Mouse (Mus musculus): ENCODE data around the gene Nek3. TPM values are rescaled to one million over a fixed set of nuclear protein-coding genes. Genes with fewer than 3 reads are reported as not detected.

The Nek3 gene
- polyA plus RNA-seq, 1 experiment: 1.4 TPM

GRCm38 (mm10) chr8:22079313-22080007 is 86.8 kb downstream of the Nek3 start:
- TF ChIP-seq MYOG (IDR thresholded peaks at IDR 0.05; ENCODE audit: control insufficient read depth, extremely low read depth, insufficient read length) (no peak), USF1 (IDR thresholded peaks at IDR 0.05; ENCODE audit: low read depth) (no peak), CEBPB (IDR thresholded peaks at IDR 0.05; ENCODE audit: low read depth) (no peak), FOSL1 (IDR thresholded peaks at IDR 0.05; ENCODE audit: insufficient read depth, low read length, poor library complexity, severe bottlenecking) (no peak), MAX (IDR thresholded peaks at IDR 0.05) (no peak), CTCF (IDR thresholded peaks at IDR 0.05; ENCODE audit: control insufficient read depth, insufficient read depth, insufficient read length) (no peak), MYOD1 (IDR thresholded peaks at IDR 0.05; ENCODE audit: control insufficient read depth, insufficient read length, low read depth) (no peak)
- H3K4me3 ChIP-seq (ENCODE audit: insufficient read depth, poor library complexity, severe bottlenecking): no peak overlapping the region
- no peaks in the 10 kb centered on the region for H3K79me2 ChIP-seq (ENCODE audit: control insufficient read depth, insufficient read depth)
- no peaks in the 10 kb centered on the region for H3K79me3 ChIP-seq (ENCODE audit: low read depth)
- H3ac ChIP-seq (ENCODE audit: control insufficient read depth, insufficient read length, low read depth): no peak overlapping the region
- H3K27me3 ChIP-seq (ENCODE audit: control insufficient read depth, insufficient read depth, insufficient read length): no peaks in the 10 kb centered on the region
- no peaks in the 10 kb centered on the region for H3K36me3 ChIP-seq (ENCODE audit: control insufficient read depth, insufficient read depth)

Other genes with a start within 250 kb of the Nek3 start
- gene Defb15, start 233.7 kb downstream of the Nek3 start, polyA plus RNA-seq (2012; fragmentation: generic; extraction: Trizol): not detected
- gene Defb35, start 228.1 kb downstream of the Nek3 start, polyA plus RNA-seq (2012; fragmentation: generic; extraction: Trizol): not detected
- gene Defb13, start 219.7 kb downstream of the Nek3 start, polyA plus RNA-seq (2012; fragmentation: generic; extraction: Trizol): not detected
- not detected for gene Fam90a1a, start 207.7 kb downstream of the Nek3 start, polyA plus RNA-seq (2012; fragmentation: generic; extraction: Trizol)
- gene Ccdc70, start 196.7 kb downstream of the Nek3 start, polyA plus RNA-seq (2012; fragmentation: generic; extraction: Trizol): not detected
- gene Atp7b, start 106.1 kb downstream of the Nek3 start, polyA plus RNA-seq (2012; fragmentation: generic; extraction: Trizol): 0.04 TPM
- gene Alg11, start 105.7 kb downstream of the Nek3 start, polyA plus RNA-seq (2012; fragmentation: generic; extraction: Trizol): 3.1 TPM
- not detected for gene Nek5, start 41.4 kb downstream of the Nek3 start, polyA plus RNA-seq (2012; fragmentation: generic; extraction: Trizol)
- 21.3 TPM for gene Ckap2, start 19.4 kb upstream of the Nek3 start, polyA plus RNA-seq (2012; fragmentation: generic; extraction: Trizol)
- gene Vps36, start 26.4 kb upstream of the Nek3 start, polyA plus RNA-seq (2012; fragmentation: generic; extraction: Trizol): 22.9 TPM
- 0.04 TPM for gene Thsd1, start 60.9 kb upstream of the Nek3 start, polyA plus RNA-seq (2012; fragmentation: generic; extraction: Trizol)
- not detected for gene Tpte, start 117.0 kb upstream of the Nek3 start, polyA plus RNA-seq (2012; fragmentation: generic; extraction: Trizol)
- gene Slc25a15, start 232.2 kb upstream of the Nek3 start, polyA plus RNA-seq (2012; fragmentation: generic; extraction: Trizol): 3.4 TPM
- 15.8 TPM for gene Mrps31, start 244.9 kb upstream of the Nek3 start, polyA plus RNA-seq (2012; fragmentation: generic; extraction: Trizol)